Mouse (Mus musculus): Measurements from ENCODE around the gene Mep1a. TPM values are rescaled to one million over a fixed set of nuclear protein-coding genes. Genes with fewer than 3 reads are reported as not detected.
A peak's percentile ranks its signal among the peaks of the same experiment; 100 is the strongest.

The Mep1a gene
- polyA plus RNA-seq, 1 experiment from 2014 or later = 37.4 TPM

DNA sequence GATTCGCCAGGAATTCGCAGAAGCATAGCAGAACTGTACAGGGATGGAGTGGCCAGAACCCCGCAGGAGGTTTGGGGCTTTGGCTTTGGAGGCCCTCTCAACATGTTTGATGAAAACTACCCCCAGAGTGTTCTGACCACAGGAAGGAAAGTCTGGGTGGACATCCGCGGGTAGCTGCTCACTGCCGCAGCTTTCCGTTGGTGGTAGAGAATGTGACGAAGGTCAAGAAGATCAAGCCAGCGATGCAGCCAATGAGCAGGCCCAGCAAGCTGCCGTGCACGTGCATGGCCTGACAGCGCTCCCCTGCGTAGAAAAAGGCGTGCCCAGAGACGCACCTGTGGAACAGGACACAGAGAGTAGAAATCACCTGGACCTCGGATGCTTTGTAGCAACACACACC, 27.8 kb downstream of the Mep1a start:
- Histone ChIP-seq H3K4me2 (no peak overlapping the region), H3K36me3 (no peaks in the 10 kb centered on the region), H3K4me3 (replicated peaks) (no peak overlapping the region), H3K9ac (no peak overlapping the region), H3K27me3 (no peaks in the 10 kb centered on the region), H3K9me3 (replicated peaks) (no peaks in the 10 kb centered on the region), H3K27ac (no peak overlapping the region), H3K4me1 (peaks cover 5% of the 10 kb centered on the region; the same call in 1 of the 2 replicates)
- 84% methylated on average over 16 of the region's 16 CpGs for WGBS
- ATAC-seq (replicated peaks; ENCODE audit: low FRiP score) = no peak

DNA sequence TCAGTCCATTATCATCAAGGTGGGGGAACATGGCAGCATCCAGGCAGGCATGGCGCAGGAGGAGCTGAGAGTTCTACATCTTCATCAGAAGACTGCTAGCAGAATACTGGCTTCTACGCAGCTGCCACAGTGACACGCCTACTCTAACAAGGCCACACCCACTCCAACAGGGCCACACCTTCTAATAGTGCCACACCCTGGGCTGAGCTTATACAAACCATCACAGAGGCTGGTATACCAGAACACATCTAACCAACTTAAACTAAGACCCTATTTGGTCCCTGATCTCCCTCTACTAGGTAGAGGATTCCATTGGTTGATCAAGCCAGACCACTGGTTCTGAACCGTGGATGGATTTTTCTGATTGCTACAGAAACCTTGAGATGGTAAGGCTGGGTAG, 30.1 kb downstream of the Mep1a start:
- Histone ChIP-seq H3K9ac (no peak overlapping the region), H3K4me3 (replicated peaks) (no peak overlapping the region), H3K27me3 (no peaks in the 10 kb centered on the region), H3K4me1 (peaks cover 7% of the 10 kb centered on the region; the same call in 1 of the 2 replicates), H3K36me3 (no peaks in the 10 kb centered on the region), H3K4me2 (no peak overlapping the region), H3K27ac (no peak overlapping the region), H3K9me3 (replicated peaks) (no peaks in the 10 kb centered on the region)
- ATAC-seq (replicated peaks; ENCODE audit: low FRiP score) = no peak
- WGBS = 83% methylated on average over 4 of the region's 4 CpGs

DNA sequence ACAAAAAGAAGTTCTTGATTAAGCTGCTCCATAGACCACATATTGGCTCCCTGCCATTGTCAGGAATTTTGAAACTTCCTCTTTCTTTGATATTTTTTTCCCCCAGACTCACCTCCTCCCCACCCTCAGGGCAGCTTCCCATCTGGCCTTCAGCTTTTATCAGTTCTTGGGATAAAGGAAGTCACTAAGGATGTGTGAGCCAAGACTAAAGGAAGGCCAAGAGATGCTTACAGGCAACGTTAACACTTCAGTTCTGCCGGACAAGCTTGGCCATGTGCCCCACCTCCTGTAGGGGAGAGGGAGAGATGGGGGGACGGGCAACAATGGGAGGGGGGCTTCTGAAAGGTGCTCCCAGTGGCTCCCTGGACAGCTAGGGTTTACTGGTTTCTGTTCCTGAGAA, 32.6 kb downstream of the Mep1a start:
- ATAC-seq (replicated peaks; ENCODE audit: low FRiP score) = no peak
- 48% methylated on average over 3 of the region's 3 CpGs for WGBS

DNA sequence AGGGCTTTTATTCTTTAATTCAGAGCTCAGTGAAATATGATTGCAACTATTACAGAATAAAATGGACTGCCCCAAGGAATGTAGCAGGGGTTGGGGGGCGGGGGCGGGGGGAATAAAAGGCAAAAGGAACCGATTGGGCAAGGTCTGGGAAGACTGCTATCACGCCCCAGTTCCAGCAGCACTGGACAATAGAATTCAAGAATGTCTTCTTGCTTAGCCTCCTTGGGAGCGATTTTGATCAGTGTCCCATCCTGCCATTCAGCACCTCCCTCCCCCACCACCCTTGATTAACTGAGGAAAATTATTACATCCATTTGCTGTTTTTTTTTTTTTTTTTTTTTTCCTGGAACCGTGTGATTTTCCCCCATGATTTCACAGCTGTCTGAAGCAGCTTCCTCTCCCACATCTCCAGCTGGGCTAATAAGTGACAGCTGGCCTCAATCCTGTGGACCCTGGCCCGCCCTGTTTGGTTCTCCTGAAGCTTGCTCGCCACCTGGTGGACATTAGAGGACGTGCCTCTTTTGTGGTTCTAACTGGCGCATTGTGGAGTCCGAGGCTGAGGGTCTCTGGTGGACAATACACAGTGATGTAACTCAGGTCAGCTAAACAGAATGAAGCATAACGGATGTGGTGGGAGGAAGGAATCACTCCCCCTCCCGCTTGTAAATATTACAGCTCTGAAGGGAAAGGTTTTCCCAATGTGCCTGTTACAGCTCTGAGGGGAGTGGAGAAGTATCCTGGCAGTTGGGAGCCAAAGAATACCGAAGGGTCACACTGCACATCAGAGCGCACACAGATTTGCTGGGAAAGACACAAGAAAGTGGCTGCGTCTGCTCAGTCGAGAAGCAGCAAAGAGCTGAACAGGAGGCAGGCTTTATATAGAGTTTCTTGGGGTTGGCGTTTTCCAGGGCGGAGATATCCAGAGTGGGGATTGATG, 42.1 kb downstream of the Mep1a start:
- peak overlapping the region; percentile 54 for H3K27ac ChIP-seq
- no peak overlapping the region for H3K4me3 ChIP-seq (replicated peaks)
- H3K4me2 ChIP-seq = peak overlapping the region; percentile 46
- ATAC-seq (replicated peaks; ENCODE audit: low FRiP score) = peak; percentile 94
- peaks cover 28% of the 10 kb centered on the region for H3K4me1 ChIP-seq
- WGBS = 25% methylated on average over 19 of the region's 19 CpGs
- H3K27me3 ChIP-seq = no peaks in the 10 kb centered on the region
- H3K9me3 ChIP-seq (replicated peaks) = no peaks in the 10 kb centered on the region
- H3K36me3 ChIP-seq = no peaks in the 10 kb centered on the region
- 0 out of 2 replicates have a peak overlapping the region, but pooled peaks have one; percentile 14 for H3K9ac ChIP-seq

More for the DNA sequence above, 32.6 kb downstream of the Mep1a start:
- H3K4me1 ChIP-seq = peaks cover 7% of the 10 kb centered on the region; the same call in 1 of the 2 replicates
- H3K4me3 ChIP-seq (replicated peaks) = no peak overlapping the region
- no peak overlapping the region for H3K9ac ChIP-seq
- H3K9me3 ChIP-seq (replicated peaks) = no peaks in the 10 kb centered on the region
- no peaks in the 10 kb centered on the region for H3K27me3 ChIP-seq
- no peak overlapping the region for H3K27ac ChIP-seq
- no peaks in the 10 kb centered on the region for H3K36me3 ChIP-seq
- no peak overlapping the region for H3K4me2 ChIP-seq

DNA sequence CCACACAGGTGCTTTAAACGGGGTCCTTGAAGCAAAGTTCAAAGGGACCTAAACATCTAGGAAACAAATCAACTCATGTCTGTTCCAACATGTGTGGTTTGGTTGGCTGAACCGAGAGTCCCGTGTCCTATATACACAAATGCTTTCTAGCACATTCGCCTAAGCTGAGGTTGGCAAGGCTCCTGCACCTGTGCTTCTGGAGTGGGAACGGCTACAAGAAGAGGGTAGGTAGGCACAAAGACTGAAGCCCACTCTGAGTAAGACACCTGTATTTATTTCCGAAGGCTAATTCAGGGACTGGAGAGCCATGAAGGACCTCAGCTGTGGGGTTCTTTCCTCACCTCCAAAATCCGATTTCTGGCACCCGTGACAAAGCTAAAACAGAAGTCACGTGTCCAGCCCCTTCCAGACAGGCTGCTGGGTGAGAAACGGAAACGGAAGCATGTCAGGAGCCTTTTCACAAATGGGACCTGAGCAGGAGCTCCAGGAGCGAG, 42.8 kb downstream of the Mep1a start:
- Histone ChIP-seq H3K4me3 (replicated peaks) (no peak overlapping the region), H3K9me3 (replicated peaks) (no peaks in the 10 kb centered on the region), H3K9ac (no peak overlapping the region), H3K27ac (peak overlapping the region; percentile 45), H3K36me3 (no peaks in the 10 kb centered on the region), H3K27me3 (no peaks in the 10 kb centered on the region), H3K4me1 (peaks cover 28% of the 10 kb centered on the region), H3K4me2 (peak overlapping the region; percentile 46)
- 68% methylated on average over 12 of the region's 12 CpGs for WGBS
- ATAC-seq (replicated peaks; ENCODE audit: low FRiP score) = no peak

DNA sequence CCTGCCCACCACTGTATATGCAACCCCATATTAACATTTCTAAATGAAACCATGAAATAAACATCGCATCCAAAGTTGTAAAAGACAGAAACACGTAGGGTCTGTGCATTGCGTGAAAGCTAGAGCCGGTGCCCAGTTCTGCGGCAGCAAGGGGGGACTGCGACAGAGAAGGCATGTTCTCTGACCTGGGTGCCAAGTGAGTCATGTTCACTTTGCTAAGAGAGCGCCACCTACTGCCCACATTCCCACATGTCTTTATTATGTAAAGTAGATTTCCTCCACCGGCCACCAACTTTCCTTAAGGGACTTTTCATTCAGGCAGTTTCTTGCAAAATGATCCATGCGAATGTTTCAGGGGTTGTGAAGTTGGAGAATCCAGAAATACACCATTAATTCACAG, 44.0 kb downstream of the Mep1a start:
- 13% methylated on average over 9 of the region's 9 CpGs for WGBS
- no peak overlapping the region for H3K9ac ChIP-seq

DNA sequence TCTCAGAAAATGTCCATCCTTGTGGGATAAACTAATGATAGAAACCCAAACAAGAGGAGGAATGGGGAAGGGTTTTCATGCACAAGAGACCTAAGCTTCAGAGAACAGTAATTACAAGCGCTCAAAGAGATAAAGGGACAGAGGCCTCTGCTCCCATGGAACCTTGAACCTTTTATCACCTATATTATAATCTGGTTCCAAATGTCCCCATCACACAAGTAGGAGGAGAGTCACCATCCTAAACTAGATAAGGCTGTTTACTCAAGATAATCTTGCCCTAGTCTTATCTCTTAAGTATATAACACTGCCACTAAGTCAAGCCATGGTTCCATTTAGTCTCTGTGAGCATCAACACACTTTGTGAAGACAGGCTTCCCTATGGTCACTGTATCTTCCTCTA, 51.4 kb downstream of the Mep1a start:
- Histone ChIP-seq H3K4me3 (replicated peaks) (no peak overlapping the region), H3K4me2 (no peak overlapping the region), H3K36me3 (peaks cover 5% of the 10 kb centered on the region; the same call in 1 of the 2 replicates), H3K9ac (no peak overlapping the region), H3K9me3 (replicated peaks) (no peaks in the 10 kb centered on the region), H3K27me3 (no peaks in the 10 kb centered on the region), H3K27ac (no peak overlapping the region), H3K4me1 (no peaks in the 10 kb centered on the region)
- no peak for ATAC-seq (replicated peaks; ENCODE audit: low FRiP score)
- 93% methylated on average over 1 of the region's 1 CpGs for WGBS

More for the DNA sequence above, 44.0 kb downstream of the Mep1a start:
- no peak overlapping the region for H3K4me3 ChIP-seq (replicated peaks)
- H3K27me3 ChIP-seq = no peaks in the 10 kb centered on the region
- H3K36me3 ChIP-seq = no peaks in the 10 kb centered on the region
- H3K4me2 ChIP-seq = no peak overlapping the region
- H3K4me1 ChIP-seq = peaks cover 28% of the 10 kb centered on the region
- no peak overlapping the region for H3K27ac ChIP-seq
- ATAC-seq (replicated peaks; ENCODE audit: low FRiP score) = no peak
- H3K9me3 ChIP-seq (replicated peaks) = no peaks in the 10 kb centered on the region

DNA sequence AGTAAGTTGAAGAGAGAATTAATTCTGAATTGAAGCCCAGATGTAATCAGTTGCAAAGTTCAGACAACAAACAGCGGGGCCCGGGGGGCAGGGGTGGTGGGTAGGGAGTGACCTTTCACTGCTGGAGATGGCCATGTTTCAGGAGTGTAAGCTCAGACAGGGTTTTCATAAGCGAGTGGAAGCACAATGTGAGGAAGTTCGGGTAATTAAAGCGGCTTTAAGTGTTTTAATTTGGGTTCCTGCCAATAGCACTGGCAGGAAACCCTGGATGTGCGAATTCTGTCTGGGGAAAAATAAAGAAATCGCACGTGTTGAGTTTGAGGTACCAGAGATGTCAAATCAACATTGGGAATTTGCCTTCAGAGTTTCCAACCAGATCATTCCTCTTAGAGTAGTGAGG, 68.1 kb downstream of the Mep1a start:
- 69% methylated on average over 8 of the region's 8 CpGs for WGBS
- no peaks in the 10 kb centered on the region for H3K9me3 ChIP-seq (replicated peaks)
- no peaks in the 10 kb centered on the region for H3K36me3 ChIP-seq
- no peak overlapping the region for H3K27ac ChIP-seq
- no peak overlapping the region for H3K4me3 ChIP-seq (replicated peaks)
- no peaks in the 10 kb centered on the region for H3K4me1 ChIP-seq
- H3K27me3 ChIP-seq = no peaks in the 10 kb centered on the region
- no peak overlapping the region for H3K9ac ChIP-seq
- ATAC-seq (replicated peaks; ENCODE audit: low FRiP score) = no peak
- H3K4me2 ChIP-seq = no peak overlapping the region

DNA sequence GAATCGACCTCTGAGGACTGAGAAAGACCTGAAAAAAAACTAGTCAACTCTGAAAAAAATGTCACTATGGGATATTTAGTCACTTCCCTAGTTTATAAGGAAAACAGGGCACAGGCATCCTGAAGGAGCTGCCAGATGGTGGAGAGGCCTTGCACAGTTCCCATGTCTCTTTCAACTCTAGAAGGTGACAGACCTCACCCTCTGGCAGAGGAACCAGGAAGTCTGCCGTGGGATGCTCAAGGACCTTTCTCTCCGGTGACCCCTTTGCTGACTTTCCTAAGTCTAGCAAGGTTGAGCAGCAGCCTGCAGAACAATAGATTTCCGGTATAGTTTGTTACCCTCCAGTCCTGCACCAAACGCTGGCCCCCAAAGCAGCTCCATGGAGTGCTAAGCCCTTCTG, 70.9 kb downstream of the Mep1a start:
- Histone ChIP-seq H3K9me3 (replicated peaks) (no peaks in the 10 kb centered on the region), H3K4me3 (replicated peaks) (no peak overlapping the region), H3K9ac (no peak overlapping the region), H3K4me2 (no peak overlapping the region), H3K36me3 (no peaks in the 10 kb centered on the region), H3K27ac (peak overlapping the region; percentile 42; the same call in 1 of the 2 replicates), H3K27me3 (no peaks in the 10 kb centered on the region), H3K4me1 (no peaks in the 10 kb centered on the region)
- ATAC-seq (replicated peaks; ENCODE audit: low FRiP score) = 0 out of 2 replicates have a peak, but pooled peaks have one; percentile 33
- 32% methylated on average over 5 of the region's 5 CpGs for WGBS

Other genes with a start within 250 kb of the Mep1a start
- 0.16 and 0.42 TPM in 2 replicates for gene Adgrf1, start 232.5 kb downstream of the Mep1a start, polyA plus RNA-seq (2015; fragmentation: Nextera tagmentation; extraction: Ambion mirVana)
- gene Adgrf5, start 142.4 kb downstream of the Mep1a start, polyA plus RNA-seq (2015; fragmentation: Nextera tagmentation; extraction: Ambion mirVana) = 21.6 and 21.8 TPM in 2 replicates
- gene Ankrd66, start 40.8 kb upstream of the Mep1a start, polyA plus RNA-seq (2015; fragmentation: Nextera tagmentation; extraction: Ambion mirVana) = 0.17 and 0.47 TPM in 2 replicates
- gene Pla2g7, start 65.3 kb upstream of the Mep1a start, polyA plus RNA-seq (2015; fragmentation: Nextera tagmentation; extraction: Ambion mirVana) = 66.6 and 67.2 TPM in 2 replicates
- gene Tdrd6, start 127.5 kb upstream of the Mep1a start, polyA plus RNA-seq (2015; fragmentation: Nextera tagmentation; extraction: Ambion mirVana) = 0.03 TPM in 1 of 2 replicates, not detected in the other
- gene Slc25a27, start 164.4 kb upstream of the Mep1a start, polyA plus RNA-seq (2015; fragmentation: Nextera tagmentation; extraction: Ambion mirVana) = 17.8 and 22.6 TPM in 2 replicates
- gene Cyp39a1, start 164.6 kb upstream of the Mep1a start, polyA plus RNA-seq (2015; fragmentation: Nextera tagmentation; extraction: Ambion mirVana) = 24.8 and 27.3 TPM in 2 replicates

Measured in kidney, embryonic 15.5 days (tissue).